Mouse (Mus musculus) liver, adult 2 months (tissue): ENCODE measurements around the gene Higd1c. TPM values are rescaled to one million over a fixed set of nuclear protein-coding genes. Genes with fewer than 3 reads are reported as not detected.
A peak's percentile ranks its signal among the peaks of the same experiment; 100 is the strongest.

Experiments used
- DNase-seq: peaks from one replicate; pipeline ENCODE4 v3.0.0-alpha.2; 2011; ENCODE audit warnings: low read depth, low spot score; ENCODE audit errors: extremely low read depth
- H3K27ac ChIP-seq: fragments of 200-500 bp; replicated peaks from 2 replicates; pipeline ENCODE4 v1.5.1; 2012; ENCODE audit warnings: low read depth, mild to moderate bottlenecking, control low read depth, inconsistent platforms, low read length; ENCODE audit not compliant: insufficient read depth
- H3K27me3 ChIP-seq: fragments of 200-500 bp; 2 replicates; pipeline ENCODE4 v1.6.1; 2012; ENCODE audit warnings: mild to moderate bottlenecking, moderate library complexity, low read length, inconsistent platforms; ENCODE audit not compliant: control insufficient read depth, insufficient read depth
- H3K36me3 ChIP-seq: fragments of 200-500 bp; 2 replicates; pipeline ENCODE4 v1.6.1; 2012; ENCODE audit warnings: low read length, inconsistent platforms; ENCODE audit not compliant: control insufficient read depth, insufficient read depth
- H3K4me1 ChIP-seq: fragments of 200-500 bp; 2 replicates; pipeline ENCODE4 v1.6.1; 2011; ENCODE audit warnings: low read length; ENCODE audit not compliant: control insufficient read depth, insufficient read depth
- H3K4me3 ChIP-seq: fragments of 200-500 bp; 2 replicates; pipeline ENCODE4 v1.5.1; 2011; ENCODE audit warnings: low read depth, mild to moderate bottlenecking, control low read depth, low read length, moderate library complexity; ENCODE audit not compliant: insufficient read depth
- H3K79me2 ChIP-seq: fragments of 200-500 bp; 2 replicates; pipeline ENCODE4 v1.6.1; 2012; ENCODE audit warnings: inconsistent platforms, mild to moderate bottlenecking, low read length, moderate library complexity; ENCODE audit not compliant: control insufficient read depth, insufficient read depth
- H3K9ac ChIP-seq: fragments of 200-500 bp; 2 replicates; pipeline ENCODE4 v1.6.1; 2012; ENCODE audit warnings: low read depth, mild to moderate bottlenecking, control low read depth, inconsistent platforms, low read length
- CTCF ChIP-seq: fragments of 200-500 bp; IDR thresholded peaks from 2 replicates; pipeline ENCODE4 v1.5.1; 2011; ENCODE audit warnings: low read depth, low read length, control low read depth
- POLR2A ChIP-seq: fragments of 200-500 bp; IDR thresholded peaks from 2 replicates; pipeline ENCODE4 v1.6.1; 2011; ENCODE audit warnings: low read length, control low read depth; ENCODE audit not compliant: insufficient read depth; ENCODE audit errors: extremely low read depth
- WGBS: fragments of 180-500 bp; shearing (Covaris S2); methylation state at CpG from one replicate; pipeline ENCODE4 v1.1.7; 2018; 5-methylcytosine and 5-hydroxymethylcytosine counted together
- polyA plus RNA-seq: library from polyadenylated mRNA; depleted of rRNA; stranded (reverse); fragments of >200 nt; gene quantifications from 2 replicates; pipeline ENCODE4 v1.2.3, GENCODE M21; 2012
- total RNA-seq: library from RNA; depleted of rRNA; stranded (reverse); fragments of >200 nt; gene quantifications from 2 replicates; pipeline ENCODE4 v1.2.3, GENCODE M21; 2014

Higd1c gene
- total and polyA plus RNA-seq, 2 experiments, result not detected

DNA sequence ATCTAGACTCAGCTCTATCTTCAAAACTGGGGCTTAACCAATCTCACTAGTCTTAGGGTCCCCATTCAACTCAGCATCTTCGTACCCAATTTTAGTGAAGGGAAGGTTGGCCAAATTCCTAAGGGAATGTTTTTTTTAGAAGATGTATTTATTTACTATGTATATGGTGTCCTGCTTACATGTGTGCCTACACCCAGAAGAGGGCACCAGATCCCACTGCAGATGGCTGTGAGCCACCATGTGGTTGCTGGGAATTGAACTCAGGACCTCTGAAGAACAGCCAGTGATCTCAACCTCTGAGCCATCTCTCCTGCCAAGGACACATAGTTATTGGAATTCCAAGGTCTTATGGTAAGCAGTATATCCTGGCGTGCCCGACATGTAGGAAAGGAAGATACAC is 31.2 kb downstream of the Higd1c start:
- Histone ChIP-seq H3K27ac (no peak overlapping the region), H3K9ac (no peak overlapping the region), H3K27me3 (no peaks in the 10 kb centered on the region), H3K36me3 (peaks cover 43% of the 10 kb centered on the region), H3K4me3 (no peak overlapping the region), H3K79me2 (no peaks in the 10 kb centered on the region), H3K4me1 (peaks cover 4% of the 10 kb centered on the region)
- WGBS, result 97% methylated on average over 3 of the region's 3 CpGs
- TF ChIP-seq CTCF (0 out of 2 replicates have a peak, but pooled peaks have one; percentile 22), POLR2A (no peak)
- DNase-seq, result no peak

DNA sequence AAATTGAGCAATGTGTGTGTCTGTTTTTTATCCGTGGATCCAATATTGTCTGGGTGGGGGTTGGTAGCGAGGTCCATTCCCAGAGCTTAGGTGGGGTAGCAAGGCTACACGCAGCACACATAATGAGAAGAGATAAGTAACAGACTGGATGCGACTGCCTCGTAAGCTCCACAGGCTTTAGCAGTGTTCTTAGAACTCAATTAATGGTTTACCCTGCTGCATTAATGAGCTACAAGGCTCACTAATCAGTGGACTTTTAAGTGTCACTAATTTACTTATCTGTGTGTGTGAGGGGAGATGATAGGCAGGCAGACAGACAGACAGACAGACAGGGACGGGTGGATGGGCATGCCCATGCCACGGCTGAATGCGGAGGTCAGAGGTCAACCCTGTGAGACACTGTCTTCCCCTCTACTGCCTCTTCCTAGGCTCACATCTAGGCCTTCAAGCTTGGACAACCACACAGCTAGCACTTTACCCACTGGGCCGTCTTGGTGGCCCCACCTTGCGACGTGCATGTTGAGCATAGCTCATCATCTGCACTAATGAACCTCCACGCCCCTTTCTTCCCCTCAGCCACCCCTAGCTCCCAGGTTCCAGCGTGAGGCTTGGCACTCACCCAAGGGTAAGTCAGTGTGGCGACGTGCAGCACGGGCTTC is 36.4 kb downstream of the Higd1c start:
- H3K4me3 ChIP-seq, result no peak overlapping the region
- H3K4me1 ChIP-seq, result peaks cover 20% of the 10 kb centered on the region
- H3K27ac ChIP-seq, result no peak overlapping the region
- 41% methylated on average over 16 of the region's 16 CpGs for WGBS
- DNase-seq, result peak; percentile 30
- H3K9ac ChIP-seq, result no peak overlapping the region
- H3K79me2 ChIP-seq, result no peaks in the 10 kb centered on the region
- peaks cover 25% of the 10 kb centered on the region; the same call in 1 of the 2 replicates for H3K36me3 ChIP-seq
- no peak for TF ChIP-seq POLR2A
- no peak for TF ChIP-seq CTCF
- H3K27me3 ChIP-seq, result no peaks in the 10 kb centered on the region

DNA sequence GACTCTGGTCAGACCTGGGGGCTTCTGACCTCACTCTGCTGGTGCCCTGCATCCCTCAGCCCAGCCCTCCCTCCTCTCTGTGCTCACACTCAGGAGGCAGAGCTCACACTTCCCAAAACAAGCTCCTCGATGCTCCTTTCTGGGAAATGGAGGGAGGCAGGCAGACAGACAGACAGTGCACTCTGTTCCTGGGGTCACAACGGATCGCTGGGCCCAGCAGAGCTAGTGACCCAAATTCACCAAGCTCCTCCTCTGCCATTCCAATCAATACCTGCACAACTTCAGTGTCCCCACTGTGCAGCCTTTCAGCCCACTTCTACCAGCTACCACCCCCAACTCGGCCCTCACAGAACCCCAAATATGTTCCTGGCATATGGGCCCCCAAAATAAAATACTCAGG is 37.5 kb downstream of the Higd1c start:
- peaks cover 20% of the 10 kb centered on the region; the same call in 1 of the 2 replicates for H3K36me3 ChIP-seq
- peak; percentile 75 for DNase-seq
- no peak for TF ChIP-seq POLR2A
- no peak for TF ChIP-seq CTCF
- H3K9ac ChIP-seq, result no peak overlapping the region
- H3K27ac ChIP-seq, result peak overlapping the region; percentile 79; the same call in 1 of the 2 replicates
- no peaks in the 10 kb centered on the region for H3K79me2 ChIP-seq
- H3K27me3 ChIP-seq, result no peaks in the 10 kb centered on the region
- no peak overlapping the region for H3K4me3 ChIP-seq
- 22% methylated on average over 4 of the region's 4 CpGs for WGBS
- peaks cover 22% of the 10 kb centered on the region for H3K4me1 ChIP-seq

DNA sequence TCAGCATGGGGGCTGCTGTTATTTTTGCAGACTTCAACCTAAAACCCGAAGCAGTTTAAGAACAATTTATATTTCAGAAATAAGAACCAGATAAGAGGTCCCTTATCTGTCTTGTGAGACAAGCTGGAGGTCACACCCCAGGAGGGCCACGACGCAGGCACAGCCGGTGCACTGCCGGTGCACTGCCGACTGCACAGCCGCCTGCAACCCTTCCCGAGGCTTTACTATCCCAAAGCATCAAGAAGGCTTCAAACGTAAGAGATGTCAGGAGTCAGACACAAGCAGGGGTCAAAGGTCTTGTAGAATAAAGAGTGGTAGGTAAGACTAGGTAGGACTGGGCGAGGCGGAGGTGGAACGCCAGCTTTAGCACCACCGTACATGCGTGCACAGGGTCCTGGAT is 38.0 kb downstream of the Higd1c start:
- Histone ChIP-seq H3K27ac (peak overlapping the region; percentile 79), H3K9ac (peak overlapping the region; percentile 13; the same call in 1 of the 2 replicates), H3K27me3 (no peaks in the 10 kb centered on the region), H3K36me3 (peaks cover 19% of the 10 kb centered on the region; the same call in 1 of the 2 replicates), H3K79me2 (no peaks in the 10 kb centered on the region), H3K4me3 (peak overlapping the region; percentile 34), H3K4me1 (peaks cover 22% of the 10 kb centered on the region)
- no peak for DNase-seq
- 26% methylated on average over 14 of the region's 14 CpGs for WGBS
- TF ChIP-seq CTCF (no peak), POLR2A (no peak)

DNA sequence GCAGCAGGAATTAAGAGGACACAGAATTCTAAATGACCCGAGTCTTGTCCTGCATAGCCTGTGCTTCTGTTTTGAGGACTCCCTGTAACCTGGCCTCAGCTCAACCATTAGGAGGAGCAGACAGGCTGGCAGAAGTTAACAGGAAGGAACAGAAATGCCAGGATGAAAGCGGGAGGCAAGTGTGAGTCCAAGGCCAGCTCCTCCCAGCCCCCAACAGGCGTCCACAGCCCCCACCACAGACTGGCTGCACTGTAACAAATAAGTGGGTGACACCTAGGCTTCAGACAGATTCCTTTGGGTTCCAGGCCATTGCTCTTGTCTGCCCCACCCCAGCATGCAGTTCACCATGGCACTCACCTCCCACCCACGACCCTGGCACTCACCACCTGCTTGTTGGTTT is 38.5 kb downstream of the Higd1c start:
- Histone ChIP-seq H3K4me3 (peak overlapping the region; percentile 49), H3K4me1 (peaks cover 22% of the 10 kb centered on the region), H3K36me3 (peaks cover 17% of the 10 kb centered on the region; the same call in 1 of the 2 replicates), H3K27me3 (no peaks in the 10 kb centered on the region), H3K9ac (peak overlapping the region; percentile 67), H3K27ac (peak overlapping the region; percentile 79), H3K79me2 (no peaks in the 10 kb centered on the region)
- WGBS, result 34% methylated on average over 4 of the region's 4 CpGs
- DNase-seq, result peak; percentile 73
- TF ChIP-seq POLR2A (no peak), CTCF (no peak)

DNA sequence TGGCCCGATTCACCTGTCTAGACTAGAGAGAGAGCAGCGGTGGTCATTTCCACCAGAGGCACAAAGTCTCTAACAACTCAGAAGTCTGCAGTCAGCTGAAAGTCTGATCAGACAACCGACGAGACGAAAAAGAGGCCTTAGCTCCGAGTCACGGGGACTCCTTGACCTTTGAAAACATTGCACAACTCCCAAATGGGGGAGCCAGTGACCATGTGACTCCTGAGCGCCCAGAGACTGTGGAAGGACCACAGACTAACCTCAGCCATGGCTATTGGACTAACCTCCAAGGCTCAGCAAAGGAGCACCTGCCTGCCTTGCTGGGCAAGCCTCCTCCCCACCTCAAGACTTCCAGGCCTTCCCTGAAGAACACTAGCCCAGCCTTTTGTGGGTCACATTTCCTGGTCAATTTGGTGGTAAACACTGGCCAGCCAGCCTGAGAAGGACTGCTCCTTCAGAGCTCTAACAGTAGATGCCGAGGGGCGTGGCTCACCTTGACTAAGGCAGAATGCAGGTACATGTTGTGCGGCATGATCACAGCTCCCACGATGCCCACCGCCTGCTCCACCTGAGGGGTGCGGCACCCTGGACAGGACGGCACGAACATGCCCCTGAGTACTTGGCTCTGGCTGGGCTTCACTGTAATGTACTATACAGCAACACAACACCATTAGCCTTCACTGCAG is 39.1 kb downstream of the Higd1c start:
- Histone ChIP-seq H3K4me1 (peaks cover 22% of the 10 kb centered on the region), H3K4me3 (peak overlapping the region; percentile 49), H3K79me2 (no peaks in the 10 kb centered on the region; the same call in 1 of the 2 replicates), H3K36me3 (peaks cover 12% of the 10 kb centered on the region; the same call in 1 of the 2 replicates), H3K27me3 (no peaks in the 10 kb centered on the region), H3K27ac (peak overlapping the region; percentile 79), H3K9ac (peak overlapping the region; percentile 67)
- no peak for TF ChIP-seq CTCF
- TF ChIP-seq POLR2A, result no peak
- DNase-seq, result peak; percentile 89
- 56% methylated on average over 16 of the region's 16 CpGs for WGBS
